Mouse (Mus musculus) small intestine, adult 2 months (tissue): ENCODE measurements around the gene Zfp57.

Experiments
- CTCF ChIP-seq: fragments of 200-500 bp; IDR thresholded peaks from 2 replicates; pipeline ENCODE4 v1.5.1; 2012; ENCODE audit warnings: low read depth, mild to moderate bottlenecking, control low read depth, inconsistent platforms, low read length, moderate library complexity, mixed read lengths; ENCODE audit not compliant: insufficient replicate concordance, insufficient read length; ENCODE audit errors: extremely low read depth
- POLR2A ChIP-seq: fragments of 200-500 bp; IDR thresholded peaks from 2 replicates; pipeline ENCODE4 v1.6.1; 2012; ENCODE audit warnings: low read depth, mild to moderate bottlenecking, control low read depth, inconsistent platforms, low read length, moderate library complexity

DNA sequence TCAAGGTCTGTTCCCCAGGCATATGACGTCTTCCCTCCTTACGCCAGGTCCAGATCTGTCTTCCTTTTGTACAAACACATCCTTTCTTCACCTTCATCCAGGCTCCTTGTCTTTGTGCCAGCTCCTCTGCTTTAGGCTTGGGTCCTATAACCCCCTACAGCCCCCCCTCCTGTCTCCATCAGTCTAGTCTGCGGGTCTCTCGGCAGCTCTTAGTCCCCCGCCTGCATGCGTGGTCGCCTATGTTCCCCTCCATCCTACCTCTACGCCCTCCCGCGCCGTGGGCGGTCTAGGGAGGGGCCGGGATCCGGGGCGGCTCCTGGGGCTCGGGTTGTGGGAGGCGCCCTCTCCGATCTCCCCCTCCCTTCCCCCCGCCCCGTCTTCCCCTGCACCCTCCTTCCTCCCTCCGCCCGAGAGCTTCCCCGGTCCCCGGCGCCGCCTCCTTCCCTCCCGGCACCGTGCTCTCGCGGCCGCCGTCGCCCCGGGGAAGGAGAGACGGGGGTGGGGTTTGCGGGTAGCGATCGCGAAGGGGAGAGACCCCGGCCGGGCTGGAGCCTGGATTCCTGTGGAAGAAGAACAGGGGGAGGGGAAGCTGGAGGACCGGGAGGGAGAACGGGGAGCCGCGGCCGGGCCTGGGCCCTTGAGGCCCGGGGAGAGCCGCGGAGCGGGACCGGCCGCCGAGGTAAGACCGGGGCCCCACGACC lies 44.8 kb downstream of the Zfp57 start, which contains the start of gene Gabbr1:
- TF ChIP-seq CTCF, result no peak
- TF ChIP-seq POLR2A, result peak; percentile 24; the same call in 1 of the 2 replicates
